8 mouse cellular contexts compared by ENCODE assay signal in genomic region chr1:77896226-77896625, GRCm38 (mm10).
DNase-seq lines count a peak whose midpoint lies in the region; ATAC-seq lines count a peak whose summit lies in the region.

No protein-coding gene starts in this region.

- H3K36me3 ChIP-seq in embryonic facial prominence, embryonic 11.5 days (replicated peaks; ENCODE audit: control insufficient read depth, insufficient read depth, low read depth, low read length) = no peaks in the 10 kb centered on the region
- H3K36me3 ChIP-seq in embryonic facial prominence, embryonic 10.5 days (replicated peaks) = no peaks in the 10 kb centered on the region
- H3K36me3 ChIP-seq in midbrain, embryonic 14.5 days (ENCODE audit: control insufficient read depth, insufficient read depth, low read length) = no peaks in the 10 kb centered on the region
- H3K36me3 ChIP-seq in midbrain, embryonic 11.5 days (ENCODE audit: control insufficient read depth, insufficient read depth, low read length) = no peaks in the 10 kb centered on the region

- H3K4me1 ChIP-seq in embryonic facial prominence, embryonic 11.5 days (ENCODE audit: control insufficient read depth, insufficient read depth, low read length) = no peaks in the 10 kb centered on the region
- no peaks in the 10 kb centered on the region for H3K4me1 ChIP-seq in embryonic facial prominence, embryonic 10.5 days
- no peaks in the 10 kb centered on the region for H3K4me1 ChIP-seq in midbrain, embryonic 14.5 days (ENCODE audit: control insufficient read depth, insufficient read depth, low read length)
- H3K4me1 ChIP-seq in midbrain, embryonic 11.5 days (ENCODE audit: control insufficient read depth, insufficient read depth, low read length) = no peaks in the 10 kb centered on the region

- no peak overlapping the region for H3K4me2 ChIP-seq in embryonic facial prominence, embryonic 11.5 days (ENCODE audit: low read depth, low read length)
- H3K4me2 ChIP-seq in midbrain, embryonic 14.5 days (ENCODE audit: low read length) = no peak overlapping the region
- no peak overlapping the region for H3K4me2 ChIP-seq in midbrain, embryonic 11.5 days

- whole genome bisulfite sequencing in embryonic facial prominence, embryonic 11.5 days = 60% methylated on average over 5 of the region's 5 CpGs
- 71% methylated on average over 5 of the region's 5 CpGs for WGBS in embryonic facial prominence, embryonic 10.5 days
- WGBS in midbrain, embryonic 14.5 days = 60% methylated on average over 5 of the region's 5 CpGs
- 60% methylated on average over 5 of the region's 5 CpGs for WGBS in midbrain, embryonic 11.5 days

- H3K27ac ChIP-seq in embryonic facial prominence, embryonic 11.5 days (replicated peaks; ENCODE audit: low read depth, low read length) = no peak overlapping the region
- no peak overlapping the region for H3K27ac ChIP-seq in embryonic facial prominence, embryonic 10.5 days (replicated peaks)
- no peak overlapping the region for H3K27ac ChIP-seq in midbrain, embryonic 14.5 days (replicated peaks; ENCODE audit: low read depth, low read length)
- H3K27ac ChIP-seq in midbrain, embryonic 11.5 days (ENCODE audit: low read depth, low read length) = no peak overlapping the region

- DNase-seq in embryonic facial prominence, embryonic 11.5 days (ENCODE audit: low spot score) = peak; percentile 65
- no peak for DNase-seq in embryonic facial prominence, embryonic 10.5 days (ENCODE audit: low spot score)
- peak; percentile 89 for DNase-seq in midbrain, embryonic 14.5 days
- DNase-seq in midbrain, embryonic 11.5 days (ENCODE audit: low spot score, missing footprints) = no peak
- peak; percentile 25 for DNase-seq in left cerebral cortex, adult 11 months (ENCODE audit: low spot score)
- peak; percentile 15 for DNase-seq in right cerebral cortex, postnatal 14 days
- no peak for DNase-seq in gastrocnemius, postnatal 36 days
- DNase-seq in ovary, adult 18-20 months (ENCODE audit: low spot score) = no peak

- H3K9ac ChIP-seq in embryonic facial prominence, embryonic 11.5 days (replicated peaks; ENCODE audit: low read length) = no peak overlapping the region
- H3K9ac ChIP-seq in midbrain, embryonic 14.5 days (replicated peaks; ENCODE audit: low read length) = no peak overlapping the region
- H3K9ac ChIP-seq in midbrain, embryonic 11.5 days (ENCODE audit: low read length) = no peak overlapping the region

- no peaks in the 10 kb centered on the region for H3K9me3 ChIP-seq in embryonic facial prominence, embryonic 11.5 days (replicated peaks; ENCODE audit: control insufficient read depth, low read length)
- H3K9me3 ChIP-seq in embryonic facial prominence, embryonic 10.5 days = no peaks in the 10 kb centered on the region
- H3K9me3 ChIP-seq in midbrain, embryonic 14.5 days (ENCODE audit: control insufficient read depth, low read length) = no peaks in the 10 kb centered on the region
- no peaks in the 10 kb centered on the region for H3K9me3 ChIP-seq in midbrain, embryonic 11.5 days (ENCODE audit: control insufficient read depth, low read length)

- H3K27me3 ChIP-seq in embryonic facial prominence, embryonic 11.5 days (ENCODE audit: control insufficient read depth, insufficient read depth, low read length) = no peaks in the 10 kb centered on the region
- H3K27me3 ChIP-seq in embryonic facial prominence, embryonic 10.5 days (replicated peaks; ENCODE audit: low read depth, poor library complexity, severe bottlenecking) = no peaks in the 10 kb centered on the region
- no peaks in the 10 kb centered on the region for H3K27me3 ChIP-seq in midbrain, embryonic 14.5 days (ENCODE audit: control insufficient read depth, insufficient read depth, low read length)
- H3K27me3 ChIP-seq in midbrain, embryonic 11.5 days (ENCODE audit: control insufficient read depth, insufficient read depth, low read length) = no peaks in the 10 kb centered on the region

- intact Hi-C loops in gastrocnemius, postnatal 36 days (cut with DNase I) = no loop called here

- ATAC-seq in embryonic facial prominence, embryonic 11.5 days (replicated peaks; ENCODE audit: insufficient number of reproducible peaks, low FRiP score, low TSS enrichment, low read depth) = no peak; the same call in 1 of the 2 replicates
- ATAC-seq in midbrain, embryonic 14.5 days (ENCODE audit: low FRiP score, low TSS enrichment) = no peak
- no peak for ATAC-seq in midbrain, embryonic 11.5 days (ENCODE audit: low FRiP score)

- no peak overlapping the region for H3K4me3 ChIP-seq in embryonic facial prominence, embryonic 11.5 days (ENCODE audit: low read depth, low read length)
- no peak overlapping the region for H3K4me3 ChIP-seq in embryonic facial prominence, embryonic 10.5 days
- no peak overlapping the region for H3K4me3 ChIP-seq in midbrain, embryonic 14.5 days (replicated peaks; ENCODE audit: low read depth, low read length)
- no peak overlapping the region for H3K4me3 ChIP-seq in midbrain, embryonic 11.5 days (ENCODE audit: low read depth, low read length)

Comparison
In these comparisons a context has a peak if more than half of its experiments do, and no peak if none do; other contexts are left out.
1. DNase-seq: peak in embryonic facial prominence, embryonic 11.5 days (single experiment), midbrain, embryonic 14.5 days (single experiment), left cerebral cortex, adult 11 months (single experiment) and right cerebral cortex, postnatal 14 days (single experiment); none in embryonic facial prominence, embryonic 10.5 days (single experiment), midbrain, embryonic 11.5 days (single experiment), gastrocnemius, postnatal 36 days (0 of 2) and ovary, adult 18-20 months (single experiment).